Mouse (Mus musculus): ENCODE measurements around the gene Apex1.
A peak's percentile ranks its signal among the peaks of the same experiment; 100 is the strongest.
"Not testable (repeated sequence)": the region's sequence is repeated elsewhere in the genome, so short reads cannot be mapped to it uniquely, and the experiment has no call there.

Gene Apex1

DNA sequence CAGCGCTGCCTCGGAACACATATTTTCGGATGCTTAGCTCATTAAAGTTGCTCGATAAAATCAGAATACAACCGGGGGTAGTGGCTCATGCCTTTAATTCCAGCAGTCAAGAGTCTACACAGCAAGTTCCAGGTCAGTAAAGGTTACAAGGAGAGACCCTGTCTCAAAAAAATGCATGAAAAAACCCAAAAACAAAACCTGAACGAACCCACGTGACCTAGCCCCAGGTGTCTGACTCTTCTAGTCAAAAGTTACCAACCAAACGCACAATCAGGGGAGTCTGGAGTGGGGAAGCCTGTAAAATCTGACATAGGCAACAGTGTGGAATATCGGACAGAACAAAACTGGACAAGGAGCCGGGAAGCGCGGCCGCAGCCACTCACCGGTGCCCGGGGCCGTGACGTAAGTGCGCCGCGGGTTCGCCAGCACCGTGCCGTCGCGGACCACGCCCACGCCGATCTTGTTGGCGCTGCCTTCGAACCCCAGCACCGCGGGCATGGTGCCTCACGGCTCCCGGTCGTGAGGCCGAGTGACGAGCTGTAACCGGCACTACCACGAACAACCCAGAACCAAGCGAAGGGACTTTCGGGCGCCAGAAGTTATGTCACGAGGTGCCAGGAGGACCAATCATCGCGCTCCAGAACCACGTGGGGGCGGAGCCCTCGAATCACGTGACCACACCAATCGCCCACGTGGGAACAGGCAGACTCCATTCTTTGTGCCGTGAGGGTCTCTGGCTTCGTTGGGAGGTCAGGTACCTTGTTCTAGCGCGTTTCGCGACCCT lies at the start of gene Apex1, which contains the start of gene Osgep:
Gene Apex1, plus strand, starts transcription at position 688 of the 784 bp plus-strand sequence.
Gene Osgep, minus strand, starts transcription at position 613 of the 784 bp plus-strand sequence.
- peak; percentile 99 for DNase-seq (ENCODE audit: low read depth, low spot score)
- H3K36me3 ChIP-seq (ENCODE audit: control insufficient read depth, insufficient read depth, low read length, poor library complexity, severe bottlenecking), result peaks cover 17% of the 10 kb centered on the region
- no peaks in the 10 kb centered on the region for H3K27me3 ChIP-seq (ENCODE audit: control insufficient read depth, insufficient read depth, low read length, poor library complexity, severe bottlenecking)

GRCm38 (mm10) chr14:50875175-50875574 lies 49.6 kb upstream of the Apex1 start:
- DNase-seq (ENCODE audit: low read depth, low spot score), result no peak
- Histone ChIP-seq H3K27me3 (ENCODE audit: control insufficient read depth, insufficient read depth, low read length, poor library complexity, severe bottlenecking) (no peaks in the 10 kb centered on the region), H3K36me3 (ENCODE audit: control insufficient read depth, insufficient read depth, low read length, poor library complexity, severe bottlenecking) (no peaks in the 10 kb centered on the region)

- Histone ChIP-seq H3K27me3 (ENCODE audit: control insufficient read depth, insufficient read depth, low read length, poor library complexity, severe bottlenecking) (no peaks in the 10 kb centered on the region), H3K36me3 (ENCODE audit: control insufficient read depth, insufficient read depth, low read length, poor library complexity, severe bottlenecking) (no peaks in the 10 kb centered on the region)
- DNase-seq (ENCODE audit: low read depth, low spot score), result no peak
Measured at GRCm38 (mm10) chr14:50875591-50876230, 49.1 kb upstream of the Apex1 start.

GRCm38 (mm10) chr14:50876236-50876950 lies 48.4 kb upstream of the Apex1 start:
- Histone ChIP-seq H3K27me3 (ENCODE audit: control insufficient read depth, insufficient read depth, low read length, poor library complexity, severe bottlenecking) (no peaks in the 10 kb centered on the region), H3K36me3 (ENCODE audit: control insufficient read depth, insufficient read depth, low read length, poor library complexity, severe bottlenecking) (no peaks in the 10 kb centered on the region)
- DNase-seq (ENCODE audit: low read depth, low spot score), result no peak

GRCm38 (mm10) chr14:50891621-50892020 lies 33.1 kb upstream of the Apex1 start:
- DNase-seq (ENCODE audit: low read depth, low spot score), result no peak
- H3K27me3 ChIP-seq (ENCODE audit: control insufficient read depth, insufficient read depth, low read length, poor library complexity, severe bottlenecking), result no peaks in the 10 kb centered on the region
- H3K36me3 ChIP-seq (ENCODE audit: control insufficient read depth, insufficient read depth, low read length, poor library complexity, severe bottlenecking), result no peaks in the 10 kb centered on the region

GRCm38 (mm10) chr14:50892091-50892490 lies 32.7 kb upstream of the Apex1 start:
- no peak for DNase-seq (ENCODE audit: low read depth, low spot score)
- Histone ChIP-seq H3K27me3 (ENCODE audit: control insufficient read depth, insufficient read depth, low read length, poor library complexity, severe bottlenecking) (no peaks in the 10 kb centered on the region), H3K36me3 (ENCODE audit: control insufficient read depth, insufficient read depth, low read length, poor library complexity, severe bottlenecking) (no peaks in the 10 kb centered on the region)

DNA sequence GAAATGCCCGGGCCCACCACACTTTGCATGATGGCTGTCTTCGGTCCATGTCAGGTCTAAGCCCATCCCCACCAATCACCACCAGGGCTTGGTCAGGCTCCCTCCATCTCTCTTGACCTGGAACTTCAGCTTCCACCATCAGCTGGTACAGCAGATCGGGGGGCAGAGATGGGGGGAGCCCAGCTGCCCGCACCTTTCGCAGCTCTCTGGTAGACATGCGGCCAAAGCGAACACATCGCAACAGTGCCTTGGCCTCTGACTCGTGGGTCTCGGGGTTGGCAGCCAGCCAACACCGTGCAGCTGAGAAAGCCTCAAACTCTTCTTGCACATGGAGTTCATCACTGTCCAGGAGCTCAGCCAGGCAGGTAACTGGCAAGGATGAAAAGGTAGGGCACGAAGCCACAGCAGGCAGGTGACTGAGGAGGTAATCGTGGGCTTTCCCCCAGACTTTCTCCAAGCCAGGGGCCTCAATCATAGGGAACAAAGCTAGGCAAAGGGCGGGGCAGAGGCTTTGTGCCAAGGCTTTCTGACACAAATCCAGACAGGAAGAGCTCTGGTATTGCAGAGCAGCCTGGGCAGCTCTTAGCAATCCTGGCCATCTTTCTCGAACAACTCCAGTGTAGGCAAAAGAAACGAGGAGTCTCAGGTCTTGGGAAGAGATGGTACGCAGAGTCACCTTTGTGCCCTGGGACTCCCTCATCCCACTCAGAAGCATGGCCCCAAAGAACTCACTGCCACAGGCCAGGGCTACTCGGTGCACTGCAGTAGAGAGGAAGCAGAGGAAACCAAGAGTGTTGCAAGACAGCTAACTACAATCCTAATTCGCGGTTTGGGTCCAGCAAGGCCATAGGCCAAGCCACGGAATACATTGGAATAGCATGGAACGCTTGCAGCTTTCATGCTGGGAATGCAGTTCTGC lies 32.0 kb upstream of the Apex1 start:
- DNase-seq (ENCODE audit: low read depth, low spot score), result no peak
- no peaks in the 10 kb centered on the region for H3K36me3 ChIP-seq (ENCODE audit: control insufficient read depth, insufficient read depth, low read length, poor library complexity, severe bottlenecking)
- no peaks in the 10 kb centered on the region for H3K27me3 ChIP-seq (ENCODE audit: control insufficient read depth, insufficient read depth, low read length, poor library complexity, severe bottlenecking)

GRCm38 (mm10) chr14:50895407-50895806 lies 29.4 kb upstream of the Apex1 start:
- no peak for DNase-seq (ENCODE audit: low read depth, low spot score)
- no peaks in the 10 kb centered on the region for H3K27me3 ChIP-seq (ENCODE audit: control insufficient read depth, insufficient read depth, low read length, poor library complexity, severe bottlenecking)
- H3K36me3 ChIP-seq (ENCODE audit: control insufficient read depth, insufficient read depth, low read length, poor library complexity, severe bottlenecking), result no peaks in the 10 kb centered on the region

DNA sequence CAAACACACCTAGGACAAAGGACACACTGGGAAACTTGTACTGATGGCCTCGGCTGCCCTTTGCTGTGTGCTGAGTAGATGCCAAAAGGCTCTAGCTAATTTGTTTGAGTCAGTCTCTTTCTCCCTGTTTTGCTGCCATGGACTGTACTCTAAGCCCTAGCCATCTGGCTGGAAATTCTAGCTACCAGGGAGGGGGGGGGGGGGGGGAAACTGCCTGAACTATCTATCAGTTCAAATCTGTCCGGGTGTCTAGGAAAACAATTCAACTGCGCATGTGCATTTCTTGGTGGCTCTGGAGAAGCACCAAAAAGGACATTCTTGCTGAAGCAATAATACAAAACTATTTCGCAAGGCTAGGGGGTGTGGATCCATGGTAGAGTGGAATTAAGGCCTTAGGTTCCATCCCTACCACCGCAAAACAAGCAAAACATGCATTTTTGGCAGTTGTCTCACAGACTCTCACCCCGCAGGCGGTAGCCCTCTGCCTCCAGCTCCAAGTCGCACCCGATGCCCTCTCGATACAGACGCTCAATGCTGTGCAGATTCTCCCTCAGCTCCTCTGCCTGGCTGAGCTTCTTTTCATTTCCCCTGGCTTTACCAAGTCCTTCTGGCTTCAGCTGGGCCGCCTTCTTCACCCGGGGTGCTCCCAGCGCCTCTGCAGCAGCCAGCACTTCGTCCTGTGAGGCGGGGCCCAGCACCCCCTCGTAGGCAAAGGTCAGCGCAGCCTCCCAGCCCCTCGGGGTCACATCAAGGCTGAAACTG lies 28.6 kb upstream of the Apex1 start:
- no peak for DNase-seq (ENCODE audit: low read depth, low spot score)
- no peaks in the 10 kb centered on the region for H3K27me3 ChIP-seq (ENCODE audit: control insufficient read depth, insufficient read depth, low read length, poor library complexity, severe bottlenecking)
- H3K36me3 ChIP-seq (ENCODE audit: control insufficient read depth, insufficient read depth, low read length, poor library complexity, severe bottlenecking), result no peaks in the 10 kb centered on the region

DNA sequence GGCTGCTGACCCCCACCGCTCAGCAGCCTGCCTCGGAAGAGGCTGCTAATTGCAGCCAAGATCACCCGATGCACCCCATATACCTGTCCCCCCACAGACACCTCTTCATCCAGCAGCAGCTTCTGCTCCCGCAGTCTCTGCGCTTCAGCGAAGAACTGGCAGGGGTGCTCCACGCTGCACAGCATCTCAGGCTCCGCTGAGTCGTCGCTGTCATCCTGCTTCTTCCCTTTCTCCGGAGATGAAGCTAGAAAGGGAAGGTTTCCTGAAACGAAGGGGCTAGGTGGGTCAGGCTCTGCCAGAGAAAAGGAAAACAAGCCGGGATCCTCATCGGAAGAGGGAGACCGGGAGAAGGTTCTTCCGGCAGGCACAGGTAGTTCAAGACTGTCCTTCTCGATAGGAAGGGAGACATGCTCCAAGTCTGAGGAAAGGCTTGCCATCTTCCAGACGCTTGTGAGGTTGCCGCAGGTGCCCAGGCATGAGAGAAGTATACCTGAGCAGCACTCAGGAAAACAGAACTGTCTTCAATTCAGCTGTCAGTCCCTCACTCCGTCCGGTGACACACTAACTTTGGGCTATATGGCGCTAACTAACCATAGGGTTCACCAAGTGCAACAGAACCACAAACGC lies 27.9 kb upstream of the Apex1 start:
- Histone ChIP-seq H3K36me3 (ENCODE audit: control insufficient read depth, insufficient read depth, low read length, poor library complexity, severe bottlenecking) (no peaks in the 10 kb centered on the region), H3K27me3 (ENCODE audit: control insufficient read depth, insufficient read depth, low read length, poor library complexity, severe bottlenecking) (no peaks in the 10 kb centered on the region)
- DNase-seq (ENCODE audit: low read depth, low spot score), result no peak

GRCm38 (mm10) chr14:50897374-50897765 lies 27.4 kb upstream of the Apex1 start, which contains the start of gene Klhl33:
Klhl33 (minus strand) TSS chr14:50897507.
- H3K36me3 ChIP-seq (ENCODE audit: control insufficient read depth, insufficient read depth, low read length, poor library complexity, severe bottlenecking), result no peaks in the 10 kb centered on the region
- DNase-seq (ENCODE audit: low read depth, low spot score), result no peak
- no peaks in the 10 kb centered on the region for H3K27me3 ChIP-seq (ENCODE audit: control insufficient read depth, insufficient read depth, low read length, poor library complexity, severe bottlenecking)

DNA sequence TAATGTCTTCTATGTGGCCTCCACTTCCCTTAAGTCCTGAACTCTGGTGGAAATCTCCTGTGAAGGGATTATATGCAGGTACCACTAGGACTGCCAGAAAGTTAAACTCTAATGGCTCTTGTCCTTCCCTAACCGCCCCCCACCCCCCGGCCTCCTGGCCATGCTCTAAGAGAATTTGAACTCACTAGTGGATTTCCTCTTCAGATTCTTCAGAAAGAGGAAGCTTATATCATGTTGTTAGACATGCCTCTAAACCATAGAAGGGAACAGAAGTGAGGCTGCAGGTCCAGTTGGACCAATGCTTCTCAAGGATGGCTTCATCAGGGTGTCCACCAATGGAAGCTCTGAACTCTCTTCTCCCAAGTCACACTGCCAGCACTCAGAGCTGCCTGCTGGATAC lies 26.8 kb upstream of the Apex1 start:
- peak; percentile 11 for DNase-seq (ENCODE audit: low read depth, low spot score)
- not testable (repeated sequence) for H3K36me3 ChIP-seq (ENCODE audit: control insufficient read depth, insufficient read depth, low read length, poor library complexity, severe bottlenecking); H3K27me3 ChIP-seq (ENCODE audit: control insufficient read depth, insufficient read depth, low read length, poor library complexity, severe bottlenecking)

- Histone ChIP-seq H3K27me3 (ENCODE audit: control insufficient read depth, insufficient read depth, low read length, poor library complexity, severe bottlenecking) (no peaks in the 10 kb centered on the region), H3K36me3 (ENCODE audit: control insufficient read depth, insufficient read depth, low read length, poor library complexity, severe bottlenecking) (no peaks in the 10 kb centered on the region)
- peak; percentile 42 for DNase-seq (ENCODE audit: low read depth, low spot score)
Measured at GRCm38 (mm10) chr14:50903973-50904827, 20.6 kb upstream of the Apex1 start.

Data from splenic B cell, adult 2 months (primary cell).